Mouse (Mus musculus) kidney, adult 2 months (tissue): Measurements from ENCODE around the gene Pik3ca. TPM values are rescaled to one million over a fixed set of nuclear protein-coding genes. Genes with fewer than 3 reads are reported as not detected.
A peak's percentile ranks its signal among the peaks of the same experiment; 100 is the strongest.

ENCODE experiments used
- DNase-seq: peaks from one replicate; pipeline ENCODE4 v3.0.0; 2021
- H3K27ac ChIP-seq: fragments of 200-500 bp; 2 replicates; pipeline ENCODE4 v1.5.1; 2012; ENCODE audit warnings: low read depth, low read length, control low read depth, inconsistent platforms; ENCODE audit not compliant: insufficient read depth
- H3K27me3 ChIP-seq: fragments of 200-500 bp; replicated peaks from 2 replicates; pipeline ENCODE4 v1.6.1; 2012; ENCODE audit warnings: mild to moderate bottlenecking, moderate library complexity, low read length, inconsistent platforms; ENCODE audit not compliant: control insufficient read depth, insufficient read depth
- H3K36me3 ChIP-seq: fragments of 200-500 bp; 2 replicates; pipeline ENCODE4 v1.6.1; 2012; ENCODE audit warnings: mild to moderate bottlenecking, moderate library complexity, low read length, inconsistent platforms; ENCODE audit not compliant: control insufficient read depth, insufficient read depth
- H3K4me1 ChIP-seq: fragments of 200-500 bp; 2 replicates; pipeline ENCODE4 v1.6.1; 2011; ENCODE audit warnings: low read length; ENCODE audit not compliant: control insufficient read depth, insufficient read depth
- H3K4me3 ChIP-seq: fragments of 200-500 bp; 2 replicates; pipeline ENCODE4 v1.5.1; 2011; ENCODE audit warnings: mild to moderate bottlenecking, low read depth, low read length, control low read depth; ENCODE audit not compliant: insufficient read depth
- CTCF ChIP-seq: fragments of 200-500 bp; conservative IDR thresholded peaks from 2 replicates; pipeline ENCODE4 v1.5.1; 2011; ENCODE audit warnings: low read depth, mild to moderate bottlenecking, control low read depth, low read length, moderate library complexity, mixed read lengths; ENCODE audit not compliant: insufficient read depth, insufficient read length
- POLR2A ChIP-seq: fragments of 200-500 bp; IDR thresholded peaks from one replicate; pipeline ENCODE4 v1.6.1; 2011; ENCODE audit warnings: low read depth, low read length, control low read depth
- WGBS: fragments of 180-500 bp; shearing (Covaris S2); methylation state at CpG from one replicate; pipeline ENCODE4 v1.1.7; 2018; 5-methylcytosine and 5-hydroxymethylcytosine counted together
- polyA plus RNA-seq: library from polyadenylated mRNA; depleted of rRNA; stranded (reverse); fragments of >200 nt; gene quantifications from 2 replicates; pipeline ENCODE4 v1.2.3, GENCODE M21; 2012

The Pik3ca gene
- polyA plus RNA-seq, 1 experiment: 10.2 TPM

DNA sequence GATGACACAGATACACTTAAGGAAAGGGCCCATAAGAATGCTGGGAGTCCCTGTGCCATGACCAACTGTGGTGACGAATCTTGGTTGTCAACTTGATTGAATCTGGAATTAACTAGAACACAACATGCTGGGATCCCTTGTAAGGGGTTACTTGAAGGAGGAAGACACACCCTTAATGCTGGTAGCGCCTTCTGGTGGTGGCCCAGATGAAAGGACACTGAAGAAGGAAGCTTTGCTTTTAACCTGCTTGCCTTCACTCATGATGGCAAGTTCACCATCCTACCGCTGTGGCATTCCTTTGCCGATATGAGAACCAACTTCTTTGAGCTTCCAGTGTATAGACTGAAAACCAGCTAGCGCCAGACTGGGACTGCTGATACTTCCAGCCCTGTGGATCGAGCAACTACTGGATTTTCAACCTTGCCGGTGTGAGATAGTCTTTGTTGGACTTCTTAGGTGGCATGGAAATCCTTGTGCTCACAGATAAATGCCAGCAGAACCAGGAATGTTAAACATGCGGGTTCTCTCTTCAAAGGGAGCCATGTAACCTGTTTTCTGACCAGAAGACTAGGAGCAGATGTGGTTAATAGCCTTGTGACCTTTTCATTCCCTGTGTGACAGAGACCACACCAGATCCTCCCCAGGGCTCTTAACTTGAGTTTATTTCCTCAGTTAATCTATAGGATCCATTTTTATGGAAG is 97.1 kb downstream of the Pik3ca start:
- 74% methylated on average over 8 of the region's 8 CpGs for WGBS
- Histone ChIP-seq H3K36me3 (no peaks in the 10 kb centered on the region), H3K4me3 (no peak overlapping the region), H3K27me3 (no peaks in the 10 kb centered on the region), H3K4me1 (peaks cover 15% of the 10 kb centered on the region), H3K27ac (peak overlapping the region; percentile 32; the same call in 1 of the 2 replicates)
- TF ChIP-seq CTCF: peak; percentile 28; the same call in 1 of the 2 replicates
- no peak for TF ChIP-seq POLR2A
- no peak for DNase-seq

DNA sequence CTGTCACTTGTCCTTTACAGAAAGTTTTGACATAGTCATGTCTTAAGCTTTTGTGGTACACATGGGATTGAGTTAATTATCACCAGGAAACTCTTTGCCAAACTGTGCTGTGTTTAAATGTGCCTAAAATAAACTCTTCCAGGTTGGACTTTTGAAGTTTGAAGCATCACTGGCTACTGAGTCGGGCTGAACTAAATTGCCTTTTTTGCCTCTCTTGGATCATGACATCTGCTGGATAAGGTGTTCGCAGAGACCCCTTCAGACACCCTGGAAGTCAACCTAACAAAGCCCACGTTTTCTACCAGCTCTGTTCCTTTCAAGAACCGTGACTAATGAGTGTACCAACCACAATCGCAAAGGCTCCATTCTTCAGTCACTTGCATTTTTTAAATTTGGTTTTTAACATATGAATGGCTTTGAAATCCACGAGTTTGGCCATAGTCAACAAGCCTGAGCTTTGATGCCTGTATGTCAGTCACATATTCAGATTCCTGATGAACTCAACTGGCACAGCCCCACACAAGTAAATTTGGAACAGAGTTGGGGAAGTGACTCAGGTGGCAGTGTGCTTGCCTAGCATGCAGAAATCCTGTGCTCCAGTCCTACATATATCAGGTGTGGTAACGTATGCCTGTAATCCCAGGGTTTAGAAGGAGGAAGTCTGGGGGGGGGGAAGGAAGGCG is 97.8 kb downstream of the Pik3ca start:
- Histone ChIP-seq H3K27ac (peak overlapping the region; percentile 32; the same call in 1 of the 2 replicates), H3K27me3 (no peaks in the 10 kb centered on the region), H3K36me3 (no peaks in the 10 kb centered on the region), H3K4me1 (peaks cover 15% of the 10 kb centered on the region), H3K4me3 (no peak overlapping the region)
- TF ChIP-seq POLR2A: no peak
- no peak for TF ChIP-seq CTCF
- DNase-seq: peak; percentile 83
- WGBS: 48% methylated on average over 8 of the region's 8 CpGs

DNA sequence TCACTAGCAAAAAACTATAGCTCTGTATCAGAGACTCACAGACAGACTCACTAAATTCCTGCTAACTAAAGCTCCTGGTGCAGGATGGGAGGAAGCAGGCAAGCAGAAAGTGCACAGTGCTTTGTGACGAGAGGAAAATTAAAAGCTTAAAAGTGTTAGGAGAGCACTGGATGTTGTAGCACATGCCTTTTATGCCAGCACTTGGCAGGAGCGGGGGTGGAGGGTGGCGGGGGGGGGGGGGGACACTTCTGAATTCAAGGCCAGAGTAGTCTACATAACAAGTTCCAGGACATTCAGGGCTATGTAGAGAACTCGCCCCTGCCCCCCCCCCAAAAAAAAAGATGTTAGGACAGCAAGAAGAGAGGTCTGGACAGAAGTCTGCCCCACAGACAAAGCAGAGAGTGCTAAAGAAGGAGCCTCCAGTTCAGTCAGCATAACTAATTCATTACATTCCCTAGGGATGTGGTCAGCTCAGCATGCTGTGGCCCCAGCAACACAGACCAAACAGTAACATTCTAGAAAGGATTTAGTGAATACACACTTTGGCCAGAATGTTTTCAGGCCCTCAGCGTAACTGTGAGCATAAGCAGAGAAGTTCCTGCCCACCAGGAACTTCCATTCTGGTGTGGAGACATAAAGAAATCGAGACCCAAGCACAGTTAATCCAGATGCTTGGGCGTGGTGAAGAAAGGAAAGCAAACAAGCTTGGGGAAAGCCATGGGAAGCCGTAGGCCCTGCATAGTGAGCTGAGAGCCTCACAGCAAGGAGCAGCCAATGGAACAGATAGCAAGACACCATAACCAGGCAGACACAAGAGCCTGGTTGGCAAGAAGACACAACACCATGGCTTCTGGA is 98.6 kb downstream of the Pik3ca start:
- H3K27ac ChIP-seq: no peak overlapping the region; the same call in 1 of the 2 replicates
- H3K36me3 ChIP-seq: no peaks in the 10 kb centered on the region

DNA sequence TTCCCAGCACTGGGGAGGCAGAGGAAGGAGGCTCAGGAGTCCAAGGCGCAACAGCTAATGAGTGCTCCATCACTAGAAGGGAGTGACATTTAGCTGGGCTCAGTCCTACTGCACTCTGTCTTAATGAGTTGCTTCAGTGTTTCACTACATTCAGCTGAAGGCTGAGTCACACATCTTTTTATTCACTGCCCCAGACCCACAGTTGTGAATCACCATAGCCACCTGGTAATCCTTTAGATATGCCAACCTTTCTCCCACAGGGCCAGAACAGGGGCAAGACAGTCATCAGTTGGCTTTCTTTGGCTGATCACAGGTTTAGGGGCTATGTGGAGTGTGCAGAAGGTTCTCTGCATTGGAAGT is 99.2 kb downstream of the Pik3ca start:
- Histone ChIP-seq H3K4me3 (no peak overlapping the region), H3K27ac (no peak overlapping the region), H3K27me3 (no peaks in the 10 kb centered on the region), H3K36me3 (no peaks in the 10 kb centered on the region), H3K4me1 (peaks cover 15% of the 10 kb centered on the region)
- 100% methylated on average over 1 of the region's 1 CpGs for WGBS
- no peak for DNase-seq
- no peak for TF ChIP-seq CTCF
- TF ChIP-seq POLR2A: no peak

More for the DNA sequence above, 98.6 kb downstream of the Pik3ca start:
- Histone ChIP-seq H3K27me3 (no peaks in the 10 kb centered on the region), H3K4me3 (no peak overlapping the region), H3K4me1 (peaks cover 15% of the 10 kb centered on the region)
- TF ChIP-seq CTCF: no peak
- TF ChIP-seq POLR2A: no peak
- 50% methylated on average over 8 of the region's 8 CpGs for WGBS
- no peak for DNase-seq

DNA sequence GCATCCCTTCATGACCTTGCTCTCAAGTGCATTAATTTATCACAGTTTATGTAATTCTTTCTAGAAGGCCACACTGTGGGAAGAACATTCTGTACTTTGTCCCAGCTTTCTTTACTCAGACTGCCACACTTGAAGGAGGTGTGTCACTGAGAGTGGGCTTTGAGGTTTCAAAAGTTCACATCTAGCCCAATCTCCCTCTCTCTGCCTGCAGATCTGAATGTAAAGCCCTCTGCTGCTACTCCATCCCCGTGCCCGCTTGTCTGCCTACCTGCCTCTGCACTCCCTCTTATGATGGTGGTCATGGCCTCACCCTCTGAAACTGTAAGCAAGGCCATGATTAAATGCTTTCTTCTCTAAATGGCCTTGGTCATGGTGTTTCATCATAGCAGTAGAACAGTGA is 102.9 kb downstream of the Pik3ca start:
- DNase-seq: peak; percentile 21
- Histone ChIP-seq H3K27ac (no peak overlapping the region), H3K27me3 (no peaks in the 10 kb centered on the region), H3K36me3 (no peaks in the 10 kb centered on the region), H3K4me1 (peaks cover 5% of the 10 kb centered on the region; the same call in 1 of the 2 replicates), H3K4me3 (no peak overlapping the region)
- WGBS: 89% methylated on average over 2 of the region's 2 CpGs
- TF ChIP-seq CTCF (no peak), POLR2A (no peak)

DNA sequence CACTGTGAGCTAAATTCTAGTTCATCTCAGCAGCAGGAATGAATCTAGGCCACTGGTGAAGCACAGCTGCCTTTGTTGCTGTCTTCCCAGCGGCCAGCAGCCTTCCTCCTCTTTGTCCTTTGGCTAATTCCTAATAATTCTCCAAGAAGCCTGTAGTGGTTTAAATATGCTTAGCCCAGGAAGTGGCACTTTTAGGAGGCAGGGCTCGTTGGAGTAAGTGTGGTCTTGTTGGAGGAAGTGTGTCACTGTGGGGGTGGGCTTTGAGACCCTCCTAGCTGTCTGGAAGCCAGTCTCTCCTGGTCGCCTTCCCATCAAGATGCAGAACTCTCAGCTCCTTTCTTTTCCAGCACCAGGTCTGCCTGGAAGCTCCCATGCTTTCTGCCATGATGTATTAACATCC is 108.4 kb downstream of the Pik3ca start:
- no peak overlapping the region for H3K27ac ChIP-seq
- DNase-seq: no peak
- TF ChIP-seq CTCF: no peak
- no peak for TF ChIP-seq POLR2A
- H3K27me3 ChIP-seq: no peaks in the 10 kb centered on the region
- peaks cover 4% of the 10 kb centered on the region for H3K4me1 ChIP-seq
- no peak overlapping the region for H3K4me3 ChIP-seq
- WGBS: 76% methylated on average over 3 of the region's 3 CpGs
- H3K36me3 ChIP-seq: no peaks in the 10 kb centered on the region
